Mouse (Mus musculus): Measurements from ENCODE around the gene Gm20532.

- TF ChIP-seq CTCF (conservative IDR thresholded peaks at IDR 0.05; ENCODE audit: low read length) (no peak), NANOG (IDR thresholded peaks at IDR 0.05; ENCODE audit: borderline replicate concordance, low read length) (no peak)
Measured at GRCm38 (mm10) chr2:26610526-26610925, 24.1 kb downstream of the Gm20532 start.

Measured in E14TG2a.4 (cell line).